Mouse (Mus musculus) CH12.LX (cell line): ENCODE measurements around the gene Rnf128. TPM values are rescaled to one million over a fixed set of nuclear protein-coding genes. Genes with fewer than 3 reads are reported as not detected.

ENCODE experiments used
- DNase-seq: peaks from one replicate; pipeline ENCODE4 v3.0.0-alpha.2; 2013; ENCODE audit errors: extremely low read depth
- H3K27ac ChIP-seq: 2 replicates; pipeline ENCODE4 v1.5.1; 2012; ENCODE audit warnings: low read depth, mild to moderate bottlenecking, control low read depth, moderate library complexity; ENCODE audit not compliant: insufficient read depth
- H3K27me3 ChIP-seq: replicated peaks from 2 replicates; pipeline ENCODE3; 2012; ENCODE audit warnings: inconsistent platforms
- H3K36me3 ChIP-seq, 2 experiments: replicated peaks in 1 of 2; 2 replicates each; pipeline versions ENCODE3 to v1.6.1; 2012; ENCODE audit warnings: inconsistent platforms in 1 of 2, low read length in 1 of 2, mild to moderate bottlenecking in 1 of 2, mixed read lengths in 1 of 2, moderate library complexity in 1 of 2; ENCODE audit not compliant: control insufficient read depth in 1 of 2, insufficient read depth in 1 of 2
- H3K4me1 ChIP-seq, 2 experiments: 2 replicates each; pipeline ENCODE4 v1.6.1; 2012; ENCODE audit warnings: inconsistent platforms in 1 of 2, moderate library complexity in 1 of 2; ENCODE audit not compliant: insufficient read depth in 2 of 2, control insufficient read depth in 1 of 2
- H3K4me2 ChIP-seq: 2 replicates; pipeline ENCODE4 v1.6.1; 2012; ENCODE audit warnings: low read depth, mild to moderate bottlenecking, control low read depth; ENCODE audit not compliant: poor library complexity, insufficient read depth, severe bottlenecking
- H3K4me3 ChIP-seq, 3 experiments: fragments of 150-350 bp in 1 of 3; sonication (generic) in 1 of 3; replicated peaks in 1 of 3; 2 replicates each; pipeline versions ENCODE3 to v1.5.1; 2011 to 2012; ENCODE audit warnings: low read depth in 2 of 3, low read length in 2 of 3, mild to moderate bottlenecking in 2 of 3, moderate library complexity in 2 of 3, control low read depth in 1 of 3, improper control_type of control experiment in 1 of 3, inconsistent platforms in 1 of 3, mixed read lengths in 1 of 3; ENCODE audit not compliant: poor library complexity in 1 of 3
- H3K79me2 ChIP-seq: replicated peaks from 2 replicates; pipeline ENCODE4 v1.6.1; 2012; ENCODE audit warnings: mild to moderate bottlenecking, moderate library complexity; ENCODE audit not compliant: control insufficient read depth, poor library complexity, insufficient read depth, severe bottlenecking; ENCODE audit errors: extremely low read depth
- H3K9ac ChIP-seq: 2 replicates; pipeline ENCODE4 v1.6.1; 2012; ENCODE audit warnings: low read depth, mild to moderate bottlenecking, control low read depth, moderate library complexity; ENCODE audit not compliant: insufficient read depth
- H3K9me3 ChIP-seq: replicated peaks from 2 replicates; pipeline ENCODE3; 2012; ENCODE audit warnings: low read length, inconsistent platforms, mixed read lengths
- CTCF ChIP-seq, 2 experiments: IDR thresholded peaks in 1 of 2; conservative IDR thresholded peaks in 1 of 2; 2 replicates each; pipeline ENCODE4 v1.5.1; 2011 to 2012; ENCODE audit warnings: low read depth in 2 of 2, low read length in 2 of 2, improper control_type of control experiment in 1 of 2, inconsistent platforms in 1 of 2, mild to moderate bottlenecking in 1 of 2, moderate library complexity in 1 of 2
- E2F4 ChIP-seq: IDR thresholded peaks from 2 replicates; pipeline ENCODE4 v1.6.1; 2011; ENCODE audit warnings: low read depth, low read length, improper control_type of control experiment; ENCODE audit not compliant: insufficient replicate concordance
- EP300 ChIP-seq: IDR thresholded peaks from 2 replicates; pipeline ENCODE4 v1.6.1; 2011; ENCODE audit warnings: low read length, improper control_type of control experiment
- GABPA ChIP-seq: IDR thresholded peaks from 2 replicates; pipeline ENCODE4 v1.6.1; 2012; ENCODE audit warnings: low read depth, low read length, improper control_type of control experiment, inconsistent platforms; ENCODE audit not compliant: insufficient replicate concordance
- IRF4 ChIP-seq: IDR thresholded peaks from 2 replicates; pipeline ENCODE4 v1.6.1; 2014; ENCODE audit warnings: low read depth, mild to moderate bottlenecking, inconsistent platforms, low read length, improper control_type of control experiment
- JUN ChIP-seq: IDR thresholded peaks from 2 replicates; pipeline ENCODE4 v1.6.1; 2011; ENCODE audit warnings: low read depth, mild to moderate bottlenecking, low read length, improper control_type of control experiment, moderate library complexity; ENCODE audit not compliant: insufficient read depth
- JUND ChIP-seq: conservative IDR thresholded peaks from 2 replicates; pipeline ENCODE4 v1.6.1; 2011; ENCODE audit warnings: low read depth, low read length, improper control_type of control experiment
- MEF2A ChIP-seq: IDR thresholded peaks from 2 replicates; pipeline ENCODE4 v1.6.1; 2014; ENCODE audit warnings: low read depth, mild to moderate bottlenecking, inconsistent platforms, low read length, improper control_type of control experiment, borderline replicate concordance
- MXI1 ChIP-seq: IDR thresholded peaks from 2 replicates; pipeline ENCODE4 v1.6.1; 2011; ENCODE audit warnings: mild to moderate bottlenecking, low read depth, low read length, improper control_type of control experiment
- NELFE ChIP-seq: IDR thresholded peaks from 2 replicates; pipeline ENCODE4 v1.6.1; 2011; ENCODE audit warnings: low read depth, low read length, improper control_type of control experiment
- NRF1 ChIP-seq: IDR thresholded peaks from 2 replicates; pipeline ENCODE4 v1.6.1; 2014; ENCODE audit warnings: low read depth, mild to moderate bottlenecking, inconsistent platforms, low read length, improper control_type of control experiment, moderate library complexity
- PAX5 ChIP-seq: IDR thresholded peaks from 2 replicates; pipeline ENCODE4 v1.6.1; 2012; ENCODE audit warnings: low read length, inconsistent platforms, mixed read lengths
- RAD21 ChIP-seq: IDR thresholded peaks from 2 replicates; pipeline ENCODE4 v1.6.1; 2011; ENCODE audit warnings: low read depth, mild to moderate bottlenecking, low read length, improper control_type of control experiment, moderate library complexity
- SIN3A ChIP-seq: IDR thresholded peaks from 2 replicates; pipeline ENCODE4 v1.6.1; 2012; ENCODE audit warnings: low read length, improper control_type of control experiment, inconsistent platforms
- SMC3 ChIP-seq: IDR thresholded peaks from 2 replicates; pipeline ENCODE4 v1.6.1; 2011; ENCODE audit warnings: low read depth, low read length, improper control_type of control experiment
- USF1 ChIP-seq: IDR thresholded peaks from 2 replicates; pipeline ENCODE4 v1.6.1; 2014; ENCODE audit warnings: low read depth, mild to moderate bottlenecking, inconsistent platforms, low read length, improper control_type of control experiment
- USF2 ChIP-seq: conservative IDR thresholded peaks from 2 replicates; pipeline ENCODE4 v1.6.1; 2011; ENCODE audit warnings: low read depth, low read length, improper control_type of control experiment
- ZKSCAN1 ChIP-seq: IDR thresholded peaks from 2 replicates; pipeline ENCODE4 v1.6.1; 2012; ENCODE audit warnings: low read depth, inconsistent platforms, low read length, improper control_type of control experiment, borderline replicate concordance
- ZMIZ1 ChIP-seq: IDR thresholded peaks from 2 replicates; pipeline ENCODE4 v1.6.1; 2012; ENCODE audit warnings: low read depth, mild to moderate bottlenecking, inconsistent platforms, low read length, improper control_type of control experiment
- dilution Hi-C: fragments of 300-500 bp; cut with MboI; formaldehyde crosslinking; loops from 2 replicates; pipeline ENCODE4 v1.14.3; 2020; ENCODE audit warnings: low sequenced_read_pairs; ENCODE audit not compliant: extremely low pct_unique_long_range_greater_than_20kb, extremely low pct_ligation_motif_present
- in situ Hi-C: fragments of 300-500 bp; cut with MboI; formaldehyde crosslinking; loops from 3 replicates; pipeline ENCODE4 v1.14.3; 2019; ENCODE audit warnings: low sequenced_read_pairs, low pct_ligation_motif_present, low pct_unique_long_range_greater_than_20kb, mixed read lengths
- polyA plus RNA-seq: library from polyadenylated mRNA; unstranded; fragments of >175 nt; gene quantifications from 2 replicates; pipeline ENCODE4 v1.2.1, GENCODE M21; 2012; ENCODE audit warnings: low read depth; ENCODE audit not compliant: insufficient read length
- total RNA-seq, 2 experiments: library from RNA; depleted of rRNA; stranded (reverse); fragments of 300-350 nt in 1 of 2; fragments of >200 nt in 1 of 2; gene quantifications; 2 replicates each; pipeline ENCODE4 v1.2.3; 2012 to 2014

Gene Rnf128
- total and polyA plus RNA-seq, 3 experiments, result not detected

- H3K9me3 ChIP-seq, result no peaks in the 10 kb centered on the region
- no peak for TF ChIP-seq MEF2A
- no peak for TF ChIP-seq MXI1
- no peak for TF ChIP-seq JUND
- no peak for TF ChIP-seq RAD21
- TF ChIP-seq JUN, result no peak
- no peak for TF ChIP-seq GABPA
- TF ChIP-seq E2F4, result no peak
- no peak for TF ChIP-seq USF1
- TF ChIP-seq ZKSCAN1, result no peak
- TF ChIP-seq SIN3A, result no peak
- H3K79me2 ChIP-seq, result no peaks in the 10 kb centered on the region
- no peak for DNase-seq
- no peaks in the 10 kb centered on the region for H3K27me3 ChIP-seq
- no peak overlapping the region for H3K27ac ChIP-seq
- in situ Hi-C loops, result no loop called here
- H3K9ac ChIP-seq, result no peak overlapping the region
- dilution Hi-C loops, result no loop called here
- no peaks in the 10 kb centered on the region for H3K4me1 ChIP-seq
- H3K36me3 ChIP-seq, result no peaks in the 10 kb centered on the region
- no peak overlapping the region for H3K4me2 ChIP-seq
- H3K4me3 ChIP-seq, result no peak overlapping the region
These were observed 726 bp upstream of the Rnf128 start for GRCm38 (mm10) chrX:139562255-139562924.

GRCm38 (mm10) chrX:139570054-139570453 lies 6.9 kb downstream of the Rnf128 start:
- Histone ChIP-seq H3K27me3 (no peaks in the 10 kb centered on the region), H3K9me3 (no peaks in the 10 kb centered on the region), H3K27ac (no peak overlapping the region)
- in situ Hi-C loops, result no loop called here
- TF ChIP-seq PAX5, result no peak
- 0 out of 2 replicates have a peak, but pooled peaks have one; percentile 37 for TF ChIP-seq IRF4
- TF ChIP-seq JUN, result no peak
- TF ChIP-seq MXI1, result no peak
- TF ChIP-seq SMC3, result no peak
- TF ChIP-seq NELFE, result no peak
- TF ChIP-seq CTCF (conservative IDR thresholded peaks at IDR 0.05 in 1 of 2, IDR thresholded peaks at IDR 0.05 in 1 of 2; ENCODE audit: low read depth in 2 of 2, low read length in 2 of 2), result no peak
- TF ChIP-seq JUND, result no peak
- TF ChIP-seq NRF1, result no peak
- TF ChIP-seq ZMIZ1, result no peak
- TF ChIP-seq RAD21, result no peak
- no peak for TF ChIP-seq USF2
- 0 out of 2 replicates have a peak, but pooled peaks have one; percentile 33 for TF ChIP-seq EP300
- TF ChIP-seq, all 38 proteins: peak for 2
- Histone ChIP-seq H3K9ac (no peak overlapping the region), H3K79me2 (no peaks in the 10 kb centered on the region), H3K36me3 (no peaks in the 10 kb centered on the region), H3K4me3 (no peak overlapping the region), H3K4me2 (no peak overlapping the region), H3K4me1 (no peaks in the 10 kb centered on the region)
- peak; percentile 2 for DNase-seq
- dilution Hi-C loops, result no loop called here
